Mouse (Mus musculus) small intestine, adult 2 months (tissue): ENCODE measurements at regions not wholly inside any gene's neighbourhood (a gene's known extent, or its start where the extent isn't known, plus 50 kb on each side); places are given as distances from the start of the nearest gene placed in this dataset.

ENCODE experiments used
- CTCF ChIP-seq: fragments of 200-500 bp; IDR thresholded peaks from 2 replicates; pipeline ENCODE4 v1.5.1; 2012; ENCODE audit warnings: low read depth, mild to moderate bottlenecking, control low read depth, inconsistent platforms, low read length, moderate library complexity, mixed read lengths; ENCODE audit not compliant: insufficient replicate concordance, insufficient read length; ENCODE audit errors: extremely low read depth
- POLR2A ChIP-seq: fragments of 200-500 bp; IDR thresholded peaks from 2 replicates; pipeline ENCODE4 v1.6.1; 2012; ENCODE audit warnings: low read depth, mild to moderate bottlenecking, control low read depth, inconsistent platforms, low read length, moderate library complexity

DNA sequence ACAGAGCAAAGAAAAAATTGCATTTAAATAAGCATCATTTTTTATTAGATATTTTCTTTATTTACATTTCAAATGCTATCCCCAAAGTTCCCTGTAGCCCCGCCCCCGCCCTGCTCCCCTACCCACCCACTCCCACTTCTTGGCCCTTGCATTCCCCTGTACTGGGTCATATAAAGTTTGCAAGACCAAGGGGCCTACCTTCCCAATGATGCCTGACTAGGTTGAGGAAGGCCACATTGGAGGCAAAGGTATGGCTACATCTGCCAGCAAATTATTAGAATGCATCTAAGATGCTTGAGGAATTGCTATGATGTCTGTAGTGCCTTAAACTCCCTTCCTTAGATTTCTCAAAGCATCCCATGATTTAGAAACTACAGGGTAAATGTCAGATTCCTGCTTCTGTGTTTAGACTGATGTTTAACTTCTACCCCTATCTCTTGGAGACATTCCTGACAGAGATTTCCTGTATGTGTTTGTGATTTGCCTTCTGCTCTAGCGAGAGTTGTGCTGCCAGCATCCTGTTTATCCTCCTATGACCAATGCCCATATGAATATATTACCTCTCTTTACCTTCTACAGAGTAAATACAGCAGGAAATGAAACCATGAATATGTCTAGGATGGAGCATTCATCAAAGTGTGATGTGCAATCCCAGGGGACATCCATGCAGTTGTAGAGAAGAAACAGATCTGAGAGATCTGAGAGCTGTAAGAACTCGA is 956.2 kb downstream of the Diaph3 start:
- TF ChIP-seq POLR2A (no peak), CTCF (no peak)
